Mouse (Mus musculus) pancreas, adult 10 weeks (tissue): ENCODE measurements around the gene Ugt8a. TPM values are rescaled to one million over a fixed set of nuclear protein-coding genes. Genes with fewer than 3 reads are reported as not detected.

Experiments used
- polyA plus RNA-seq: library from polyadenylated mRNA; stranded (reverse); fragments of 350-450 nt; fragmentation: Illumina TruSeq; extraction: RNeasy Lipid Tissue Mini Kit (QIAGEN cat#74804); gene quantifications from one replicate; pipeline ENCODE4 v1.2.3, GENCODE M21; 2015; ENCODE audit warnings: low read depth, low replicate concordance; ENCODE audit not compliant: insufficient read depth

Ugt8a gene
- polyA plus RNA-seq: 0.55 TPM

GRCm38 (mm10) chr3:125938092-125938755 is at the start of gene Ugt8a:
TSS of gene Ugt8a (minus strand) at chr3:125938619.

